Mouse (Mus musculus) common myeloid progenitor, adult 5-6 weeks (primary cell): ENCODE data around the gene Oxct2a. TPM values are rescaled to one million over a fixed set of nuclear protein-coding genes. Genes with fewer than 3 reads are reported as not detected.
A peak's percentile ranks its signal among the peaks of the same experiment; 100 is the strongest.
"Not testable (repeated sequence)": the region's sequence is repeated elsewhere in the genome, so short reads cannot be mapped to it uniquely, and the experiment has no call there.

Experiments
- ATAC-seq: replicated peaks from 2 replicates; pipeline ENCODE4 v1.8.0; 2016; ENCODE audit warnings: low read depth, mild to moderate bottlenecking, moderate TSS enrichment, inconsistent platforms; ENCODE audit not compliant: poor library complexity, severe bottlenecking
- total RNA-seq: library from RNA; stranded (forward); fragments of 200-1000, 187-1606 nt; gene quantifications from 2 replicates; pipeline ENCODE4 v1.2.3, GENCODE M21; 2017

The Oxct2a gene
- total RNA-seq, 1 experiment from 2014 or later: not detected

- ATAC-seq: no peak
Measured at GRCm38 (mm10) chr4:123314497-123314896, 8.9 kb downstream of the Oxct2a start.

GRCm38 (mm10) chr4:123313010-123313409 is 10.4 kb downstream of the Oxct2a start:
- peak; percentile 95 for ATAC-seq

- no peak for ATAC-seq
Measured at GRCm38 (mm10) chr4:123311845-123312244, 11.6 kb downstream of the Oxct2a start.

GRCm38 (mm10) chr4:123308292-123308691 is 15.1 kb downstream of the Oxct2a start:
- ATAC-seq: no peak

- ATAC-seq: no peak
Measured at GRCm38 (mm10) chr4:123306999-123307398, 16.4 kb downstream of the Oxct2a start.

- peak; percentile 75 for ATAC-seq
Measured at GRCm38 (mm10) chr4:123305789-123306188, 17.6 kb downstream of the Oxct2a start.

GRCm38 (mm10) chr4:123298980-123299670 is 24.3 kb downstream of the Oxct2a start:
- no peak for ATAC-seq

GRCm38 (mm10) chr4:123298226-123298625 is 25.2 kb downstream of the Oxct2a start:
- ATAC-seq: no peak

GRCm38 (mm10) chr4:123297195-123297960 is 26.1 kb downstream of the Oxct2a start:
- no peak for ATAC-seq

- no peak for ATAC-seq
Measured at GRCm38 (mm10) chr4:123296148-123296534, 27.3 kb downstream of the Oxct2a start.

GRCm38 (mm10) chr4:123295516-123296147 is 27.8 kb downstream of the Oxct2a start:
- ATAC-seq: no peak

GRCm38 (mm10) chr4:123295026-123295425 is 28.4 kb downstream of the Oxct2a start:
- ATAC-seq: not testable (repeated sequence)

GRCm38 (mm10) chr4:123293661-123294443 is 29.6 kb downstream of the Oxct2a start:
- ATAC-seq: no peak

GRCm38 (mm10) chr4:123292989-123293388 is 30.4 kb downstream of the Oxct2a start:
- no peak for ATAC-seq

GRCm38 (mm10) chr4:123292390-123292789 is 31.0 kb downstream of the Oxct2a start:
- no peak for ATAC-seq

GRCm38 (mm10) chr4:123289038-123289437 is 34.4 kb downstream of the Oxct2a start:
- no peak for ATAC-seq

GRCm38 (mm10) chr4:123286790-123287189 is 36.6 kb downstream of the Oxct2a start:
- no peak for ATAC-seq

GRCm38 (mm10) chr4:123284731-123285624 is 38.5 kb downstream of the Oxct2a start:
- no peak for ATAC-seq

- not testable (repeated sequence) for ATAC-seq
Measured at GRCm38 (mm10) chr4:123283675-123284064, 39.8 kb downstream of the Oxct2a start.
